Mouse (Mus musculus): Measurements from ENCODE around the gene Asphd2. TPM values are rescaled to one million over a fixed set of nuclear protein-coding genes. Genes with fewer than 3 reads are reported as not detected.
A peak's percentile ranks its signal among the peaks of the same experiment; 100 is the strongest.

Asphd2 gene
- polyA plus RNA-seq, 1 experiment = 0.84 TPM

DNA sequence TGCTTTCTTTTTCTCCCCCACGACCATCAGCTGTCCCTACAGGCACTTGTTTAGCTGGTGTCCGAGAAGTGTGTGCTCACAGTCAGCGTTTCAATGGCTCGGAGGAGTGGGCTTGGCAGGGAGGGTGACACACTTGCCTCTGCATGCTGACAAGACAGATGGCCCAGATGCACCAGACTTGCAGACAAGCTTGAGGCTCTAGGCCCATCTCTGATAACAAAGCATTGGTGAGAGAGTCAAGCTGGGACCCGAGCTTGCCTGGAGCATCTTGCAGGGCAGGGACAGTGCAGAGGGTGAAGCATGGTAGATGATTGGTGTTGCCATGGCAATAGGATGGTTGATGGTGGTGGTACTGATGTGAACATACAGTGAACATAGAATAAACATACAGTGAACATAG is 14.6 kb upstream of the Asphd2 start:
- TF ChIP-seq CTCF (IDR thresholded peaks at IDR 0.05; ENCODE audit: control insufficient read depth, insufficient read depth, insufficient replicate concordance, low read depth, low read length) = no peak
- TF ChIP-seq POLR2A (IDR thresholded peaks at IDR 0.05; ENCODE audit: control insufficient read depth, low read depth, low read length) = no peak
- no peak overlapping the region for H3K4me3 ChIP-seq (ENCODE audit: control insufficient read depth, low read depth, low read length)
- H3K4me1 ChIP-seq (ENCODE audit: control insufficient read depth, insufficient read depth, low read length) = peaks cover 5% of the 10 kb centered on the region
- no peaks in the 10 kb centered on the region for H3K27me3 ChIP-seq (ENCODE audit: control insufficient read depth, insufficient read depth, low read length)
- no peaks in the 10 kb centered on the region for H3K36me3 ChIP-seq (ENCODE audit: control insufficient read depth, insufficient read depth, low read length)
- no peak overlapping the region for H3K27ac ChIP-seq (ENCODE audit: control insufficient read depth, insufficient read depth, low read depth, low read length)

DNA sequence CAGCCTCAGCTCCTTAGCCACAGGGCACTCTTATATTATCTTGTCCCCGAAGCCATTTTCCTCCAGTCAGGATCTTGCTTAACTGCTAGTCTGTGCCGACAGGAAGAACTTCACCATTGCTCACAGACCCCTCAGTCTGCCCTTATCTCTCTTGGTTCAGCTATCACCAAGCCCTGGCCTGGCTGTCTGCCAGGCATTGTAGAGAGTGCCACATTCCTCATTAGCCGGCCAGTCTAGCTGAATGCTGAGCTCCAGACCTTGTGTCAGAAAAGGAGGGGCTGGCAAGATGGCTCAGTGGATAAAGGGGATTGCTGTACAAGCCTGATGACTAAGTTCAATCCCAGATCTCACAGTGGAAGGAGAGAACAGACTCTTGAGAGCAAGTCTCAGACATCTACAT is 11.4 kb upstream of the Asphd2 start:
- H3K27me3 ChIP-seq (ENCODE audit: control insufficient read depth, insufficient read depth, low read length) = no peaks in the 10 kb centered on the region
- no peak overlapping the region for H3K27ac ChIP-seq (ENCODE audit: control insufficient read depth, insufficient read depth, low read depth, low read length)
- H3K4me1 ChIP-seq (ENCODE audit: control insufficient read depth, insufficient read depth, low read length) = no peaks in the 10 kb centered on the region
- H3K36me3 ChIP-seq (ENCODE audit: control insufficient read depth, insufficient read depth, low read length) = no peaks in the 10 kb centered on the region
- H3K4me3 ChIP-seq (ENCODE audit: control insufficient read depth, low read depth, low read length) = no peak overlapping the region
- TF ChIP-seq CTCF (IDR thresholded peaks at IDR 0.05; ENCODE audit: control insufficient read depth, insufficient read depth, insufficient replicate concordance, low read depth, low read length) = no peak
- TF ChIP-seq POLR2A (IDR thresholded peaks at IDR 0.05; ENCODE audit: control insufficient read depth, low read depth, low read length) = no peak

DNA sequence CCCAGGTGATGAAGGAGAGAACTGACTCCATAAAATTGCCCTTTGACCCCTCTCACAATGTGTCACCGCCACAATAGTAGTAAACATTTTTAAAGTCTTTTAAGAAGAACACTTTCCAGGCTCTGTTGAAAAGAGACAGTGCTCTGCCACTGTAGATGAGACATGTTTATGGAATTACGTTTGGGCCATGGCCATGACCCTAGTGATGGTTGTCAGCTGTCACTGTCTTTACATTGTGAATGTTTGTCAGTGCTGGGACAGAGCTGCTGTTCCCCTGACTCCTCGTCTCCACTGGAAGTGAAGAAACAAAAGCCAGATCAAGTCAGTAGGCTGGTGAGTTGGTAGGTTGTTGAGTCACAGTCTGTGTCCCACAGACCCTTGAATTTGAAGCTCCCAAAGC is 7.8 kb upstream of the Asphd2 start:
- no peak for TF ChIP-seq CTCF (IDR thresholded peaks at IDR 0.05; ENCODE audit: control insufficient read depth, insufficient read depth, insufficient replicate concordance, low read depth, low read length)
- H3K4me1 ChIP-seq (ENCODE audit: control insufficient read depth, insufficient read depth, low read length) = no peaks in the 10 kb centered on the region
- no peak overlapping the region for H3K4me3 ChIP-seq (ENCODE audit: control insufficient read depth, low read depth, low read length)
- H3K36me3 ChIP-seq (ENCODE audit: control insufficient read depth, insufficient read depth, low read length) = no peaks in the 10 kb centered on the region
- no peak overlapping the region for H3K27ac ChIP-seq (ENCODE audit: control insufficient read depth, insufficient read depth, low read depth, low read length)
- no peaks in the 10 kb centered on the region for H3K27me3 ChIP-seq (ENCODE audit: control insufficient read depth, insufficient read depth, low read length)

DNA sequence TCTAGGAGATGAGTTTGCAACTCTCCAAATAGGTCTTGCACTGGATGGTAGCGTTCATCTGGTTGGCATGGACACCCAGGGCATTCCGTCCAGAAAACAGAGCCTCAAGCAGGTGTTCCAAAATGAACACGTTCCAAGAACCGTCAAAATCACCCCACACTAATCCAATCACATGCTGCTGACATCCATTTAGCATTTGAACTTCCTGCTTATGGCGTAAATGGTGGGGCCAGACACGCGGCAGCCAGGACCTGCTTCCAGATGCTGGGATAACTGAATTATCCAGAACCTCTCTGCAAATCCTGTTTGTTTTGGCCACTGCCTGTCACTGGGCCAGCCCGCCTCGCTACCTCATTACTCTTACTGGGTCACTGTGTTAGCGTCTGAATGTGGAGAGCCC is 4.6 kb upstream of the Asphd2 start:
- no peak for TF ChIP-seq POLR2A (IDR thresholded peaks at IDR 0.05; ENCODE audit: control insufficient read depth, low read depth, low read length)
- peaks cover 10% of the 10 kb centered on the region for H3K4me1 ChIP-seq (ENCODE audit: control insufficient read depth, insufficient read depth, low read length)

DNA sequence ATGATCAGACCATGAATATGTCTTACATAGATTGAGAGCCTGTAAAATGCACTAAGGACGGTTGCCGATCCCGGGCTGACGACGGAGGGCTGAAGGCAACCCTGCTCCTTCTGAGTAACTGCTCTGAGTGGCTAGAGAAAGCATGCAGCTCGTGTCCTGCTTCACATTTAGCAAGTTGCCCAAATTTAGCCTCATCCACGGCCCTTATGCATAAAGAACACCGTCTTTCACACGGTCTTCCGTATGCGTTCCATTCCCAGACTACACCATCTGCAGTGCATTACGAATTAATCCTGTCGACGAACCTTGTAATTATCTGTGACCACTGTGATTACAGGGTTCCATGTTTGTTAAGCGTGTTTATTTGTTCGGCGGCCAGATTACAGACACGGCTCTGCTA is 1.4 kb upstream of the Asphd2 start:
- Histone ChIP-seq H3K4me1 (ENCODE audit: control insufficient read depth, insufficient read depth, low read length) (peaks cover 13% of the 10 kb centered on the region), H3K27me3 (ENCODE audit: control insufficient read depth, insufficient read depth, low read length) (no peaks in the 10 kb centered on the region), H3K27ac (ENCODE audit: control insufficient read depth, insufficient read depth, low read depth, low read length) (no peak overlapping the region), H3K4me3 (ENCODE audit: control insufficient read depth, low read depth, low read length) (no peak overlapping the region), H3K36me3 (ENCODE audit: control insufficient read depth, insufficient read depth, low read length) (no peaks in the 10 kb centered on the region)
- TF ChIP-seq CTCF (IDR thresholded peaks at IDR 0.05; ENCODE audit: control insufficient read depth, insufficient read depth, insufficient replicate concordance, low read depth, low read length) = no peak
- TF ChIP-seq POLR2A (IDR thresholded peaks at IDR 0.05; ENCODE audit: control insufficient read depth, low read depth, low read length) = no peak

More for the DNA sequence above, 4.6 kb upstream of the Asphd2 start:
- Histone ChIP-seq H3K36me3 (ENCODE audit: control insufficient read depth, insufficient read depth, low read length) (no peaks in the 10 kb centered on the region), H3K27me3 (ENCODE audit: control insufficient read depth, insufficient read depth, low read length) (no peaks in the 10 kb centered on the region), H3K4me3 (ENCODE audit: control insufficient read depth, low read depth, low read length) (no peak overlapping the region), H3K27ac (ENCODE audit: control insufficient read depth, insufficient read depth, low read depth, low read length) (no peak overlapping the region)

DNA sequence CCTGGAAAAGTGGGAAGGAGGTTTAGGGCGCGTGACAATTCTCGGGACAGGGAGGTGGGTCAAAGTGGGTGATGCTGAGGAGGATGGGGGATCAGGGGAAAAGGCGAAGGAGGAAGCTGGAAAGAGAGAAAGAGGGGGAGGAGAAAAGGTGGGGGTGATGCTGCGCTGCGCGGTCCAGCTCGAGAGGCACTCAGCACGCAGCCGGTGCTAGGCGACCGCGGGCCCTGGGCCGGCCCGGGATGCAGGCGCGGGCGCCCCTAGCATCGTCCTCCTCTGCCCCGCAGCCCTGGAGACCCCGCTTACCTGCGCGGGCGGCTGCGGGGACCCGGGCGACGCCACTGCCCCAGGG is 277 bp downstream of the Asphd2 start:
- H3K4me1 ChIP-seq (ENCODE audit: control insufficient read depth, insufficient read depth, low read length) = peaks cover 13% of the 10 kb centered on the region
- no peaks in the 10 kb centered on the region for H3K27me3 ChIP-seq (ENCODE audit: control insufficient read depth, insufficient read depth, low read length)
- TF ChIP-seq POLR2A (IDR thresholded peaks at IDR 0.05; ENCODE audit: control insufficient read depth, low read depth, low read length) = no peak
- no peak for TF ChIP-seq CTCF (IDR thresholded peaks at IDR 0.05; ENCODE audit: control insufficient read depth, insufficient read depth, insufficient replicate concordance, low read depth, low read length)
- no peak overlapping the region for H3K27ac ChIP-seq (ENCODE audit: control insufficient read depth, insufficient read depth, low read depth, low read length)
- H3K4me3 ChIP-seq (ENCODE audit: control insufficient read depth, low read depth, low read length) = peak overlapping the region; percentile 40
- H3K36me3 ChIP-seq (ENCODE audit: control insufficient read depth, insufficient read depth, low read length) = no peaks in the 10 kb centered on the region

DNA sequence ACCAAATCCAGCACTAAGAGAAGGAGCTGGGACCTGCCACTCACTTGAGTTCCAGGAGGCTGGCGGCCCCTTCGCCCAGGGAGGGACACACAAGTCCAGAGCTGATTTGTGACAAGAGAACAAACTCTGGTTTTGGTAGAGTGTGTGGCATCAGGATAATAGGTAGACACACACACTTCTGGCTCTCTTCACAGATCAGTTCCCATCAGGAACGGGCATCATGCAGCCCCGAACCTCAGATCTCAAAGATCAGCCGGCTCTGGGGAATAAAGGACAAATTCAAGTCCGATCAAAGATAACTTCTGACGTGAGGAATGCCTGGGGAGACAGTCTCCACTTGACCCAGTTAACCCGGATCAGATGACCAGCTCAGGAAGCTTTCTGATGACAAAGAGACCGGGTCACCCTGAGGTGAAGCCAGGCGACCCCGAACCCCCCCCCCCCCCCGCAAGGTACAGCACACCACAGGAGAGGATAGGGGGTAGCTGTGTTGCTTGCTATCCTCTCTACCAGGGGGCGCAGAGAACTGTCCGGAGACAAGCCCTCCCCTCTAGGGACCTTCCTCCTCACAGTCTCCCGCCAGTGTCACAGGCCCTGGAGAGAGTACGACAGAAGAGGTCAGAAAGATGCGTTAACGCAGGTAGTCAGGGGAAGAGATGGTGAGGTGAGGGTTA is 788 bp downstream of the Asphd2 start:
- TF ChIP-seq CTCF (IDR thresholded peaks at IDR 0.05; ENCODE audit: control insufficient read depth, insufficient read depth, insufficient replicate concordance, low read depth, low read length) = no peak
- TF ChIP-seq POLR2A (IDR thresholded peaks at IDR 0.05; ENCODE audit: control insufficient read depth, low read depth, low read length) = no peak
- no peaks in the 10 kb centered on the region for H3K36me3 ChIP-seq (ENCODE audit: control insufficient read depth, insufficient read depth, low read length)
- H3K27me3 ChIP-seq (ENCODE audit: control insufficient read depth, insufficient read depth, low read length) = no peaks in the 10 kb centered on the region
- H3K4me1 ChIP-seq (ENCODE audit: control insufficient read depth, insufficient read depth, low read length) = peaks cover 13% of the 10 kb centered on the region
- H3K27ac ChIP-seq (ENCODE audit: control insufficient read depth, insufficient read depth, low read depth, low read length) = no peak overlapping the region
- H3K4me3 ChIP-seq (ENCODE audit: control insufficient read depth, low read depth, low read length) = peak overlapping the region; percentile 40
